Mouse (Mus musculus) megakaryocyte, embryonic 14.5 days (primary cell): ENCODE results near the gene Tubgcp5. TPM values are rescaled to one million over a fixed set of nuclear protein-coding genes. Genes with fewer than 3 reads are reported as not detected.
"Not testable (repeated sequence)": the region's sequence is repeated elsewhere in the genome, so short reads cannot be mapped to it uniquely, and the experiment has no call there.

ENCODE experiments used
- H3K27me3 ChIP-seq: replicated peaks from 2 replicates; pipeline ENCODE3; 2012; ENCODE audit warnings: inconsistent platforms
- H3K36me3 ChIP-seq: replicated peaks from 2 replicates; pipeline ENCODE3; 2012; ENCODE audit warnings: low read length, inconsistent platforms, mixed read lengths
- H3K4me1 ChIP-seq: 2 replicates; pipeline ENCODE4 v1.6.1; 2012; ENCODE audit warnings: inconsistent platforms
- H3K4me3 ChIP-seq: replicated peaks from 2 replicates; pipeline ENCODE3; 2012; ENCODE audit warnings: moderate library complexity, mild to moderate bottlenecking, inconsistent platforms
- H3K9me3 ChIP-seq: 2 replicates; pipeline ENCODE4 v1.6.1; 2012; ENCODE audit warnings: inconsistent platforms
- FLI1 ChIP-seq: IDR thresholded peaks from 2 replicates; pipeline ENCODE4 v1.6.1; 2012; ENCODE audit warnings: low read length, inconsistent platforms, mixed read lengths
- GATA1 ChIP-seq: IDR thresholded peaks from 3 replicates; pipeline ENCODE4 v1.6.1; 2012; ENCODE audit warnings: mixed read lengths, low read length, inconsistent platforms, borderline replicate concordance
- polyA plus RNA-seq: library from polyadenylated mRNA; stranded (reverse); fragments of >175 nt; gene quantifications from 2 replicates; pipeline ENCODE4 v1.2.3, GENCODE M21; 2012; ENCODE audit warnings: low replicate concordance; ENCODE audit not compliant: insufficient read depth

Gene Tubgcp5
- 0.48 TPM in 1 of 2 replicates, not detected in the other for polyA plus RNA-seq

DNA sequence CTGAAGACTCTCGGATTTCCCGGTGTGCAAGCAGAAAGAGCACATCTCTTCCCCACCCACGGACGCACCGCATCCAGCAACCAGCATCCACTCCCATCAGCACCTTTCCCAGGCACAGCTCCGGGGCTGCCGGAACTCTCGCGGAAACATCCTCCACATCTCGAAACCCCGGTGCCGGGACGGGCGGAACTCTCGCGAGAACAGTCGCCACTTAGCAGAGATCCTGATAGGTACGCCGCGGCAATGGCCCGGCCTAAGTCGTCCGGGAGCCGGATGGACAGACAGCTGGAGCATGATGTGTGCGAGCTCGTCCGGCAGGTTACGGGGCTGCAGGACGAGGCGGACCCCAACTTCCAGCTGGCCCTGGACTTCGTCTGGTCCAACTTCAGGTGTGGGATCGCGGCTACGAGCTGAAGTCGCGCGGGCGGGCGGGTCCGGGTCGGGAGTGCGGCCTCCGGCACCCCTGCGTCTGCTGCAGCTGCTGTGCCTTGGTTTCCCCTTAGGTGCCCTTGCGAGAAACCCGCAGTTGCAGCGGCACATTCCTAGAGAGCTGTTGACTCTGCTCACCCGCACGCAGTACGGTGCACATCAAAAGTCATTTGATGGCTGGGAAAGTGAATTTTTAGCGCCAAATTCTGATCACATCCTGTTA is at the start of gene Tubgcp5:
TSS of gene Tubgcp5 (plus strand) at position 203 of the 652 bp plus-strand sequence.
- Histone ChIP-seq H3K4me3 (peak within 1 kb of the TSS; percentile 97), H3K27me3 (no peaks in the 10 kb centered on the region), H3K4me1 (peaks cover 26% of the 10 kb centered on the region), H3K9me3 (no peaks in the 10 kb centered on the region), H3K36me3 (peaks cover 35% of the 10 kb centered on the region)
- TF ChIP-seq GATA1 (no peak), FLI1 (no peak)

DNA sequence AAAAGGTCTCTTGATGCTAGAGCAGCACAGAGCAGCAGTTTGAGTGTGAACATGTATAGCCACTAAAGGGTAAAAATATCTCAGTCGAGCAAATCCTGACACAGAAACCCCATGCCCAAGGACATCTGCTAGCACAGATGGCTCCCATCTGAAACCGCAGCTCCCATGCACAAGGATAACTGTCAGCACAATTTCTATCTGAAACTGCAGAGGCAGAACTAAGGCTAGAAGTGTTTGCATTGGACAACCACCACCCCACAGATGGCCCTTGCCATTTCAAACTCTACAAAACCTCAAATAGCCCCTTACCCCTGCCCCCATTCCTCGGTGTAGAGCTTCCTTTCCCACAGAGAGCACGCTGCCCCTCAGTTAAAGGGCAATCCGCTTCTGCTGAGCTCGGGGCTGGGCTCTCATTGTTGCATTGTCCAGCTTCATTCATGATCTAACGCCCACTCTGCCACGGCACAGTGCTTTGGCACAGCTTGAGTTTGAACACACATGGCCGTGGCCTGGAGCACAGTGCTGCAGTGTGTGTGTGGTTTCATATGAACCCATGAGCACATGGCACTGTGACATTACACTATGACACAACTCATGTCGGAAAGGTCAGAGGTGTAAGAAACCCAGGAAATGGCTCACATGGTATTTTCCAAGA is 49.3 kb upstream of the Tubgcp5 start:
- H3K36me3 ChIP-seq, result no peaks in the 10 kb centered on the region
- H3K27me3 ChIP-seq, result no peaks in the 10 kb centered on the region
- TF ChIP-seq FLI1 (no peak), GATA1 (no peak)
- H3K9me3 ChIP-seq, result no peaks in the 10 kb centered on the region
- H3K4me1 ChIP-seq, result peaks cover 5% of the 10 kb centered on the region
- no peak overlapping the region for H3K4me3 ChIP-seq

DNA sequence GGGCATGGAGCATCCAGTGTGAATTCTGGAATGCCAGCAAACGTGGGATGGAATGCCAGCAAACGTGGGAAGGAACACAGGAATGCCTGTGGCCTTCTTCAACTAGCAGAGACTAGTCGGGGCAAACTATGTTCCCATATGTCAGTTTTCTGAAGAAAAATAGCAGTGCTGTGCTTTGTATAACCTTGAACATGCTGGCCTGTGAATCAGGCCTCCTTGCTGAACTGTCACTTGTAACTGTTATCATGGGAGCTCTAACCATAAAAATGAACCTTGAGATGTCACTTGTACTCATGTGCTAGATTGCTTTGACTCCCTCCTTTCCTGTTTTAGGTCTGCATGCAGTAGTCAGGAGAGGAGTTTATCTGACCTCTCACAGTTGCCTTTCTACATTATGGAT is 43.1 kb upstream of the Tubgcp5 start:
- peaks cover 3% of the 10 kb centered on the region; the same call in 1 of the 2 replicates for H3K4me1 ChIP-seq
- H3K27me3 ChIP-seq, result no peaks in the 10 kb centered on the region
- no peak overlapping the region for H3K4me3 ChIP-seq
- no peaks in the 10 kb centered on the region for H3K9me3 ChIP-seq
- no peaks in the 10 kb centered on the region for H3K36me3 ChIP-seq
- TF ChIP-seq FLI1 (no peak), GATA1 (no peak)

DNA sequence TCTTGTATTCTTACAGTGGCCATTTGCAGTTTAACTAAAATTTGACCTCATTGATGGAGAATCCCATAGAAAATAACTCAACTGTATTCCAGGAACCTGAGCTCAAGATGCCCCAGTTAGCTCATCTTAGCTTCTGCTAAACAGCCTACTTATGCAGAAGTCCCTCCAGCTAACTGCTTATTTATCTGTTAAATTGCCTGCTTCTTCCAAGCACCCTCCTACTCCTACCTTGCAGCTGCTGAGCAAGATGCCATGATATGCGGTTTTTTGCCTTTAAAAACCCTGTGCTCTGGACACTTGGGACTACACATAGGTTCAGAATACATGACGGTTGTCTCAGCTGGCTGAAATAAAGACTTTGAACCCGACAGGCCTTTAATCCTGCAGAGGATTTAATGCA is 34.6 kb upstream of the Tubgcp5 start:
- Histone ChIP-seq H3K36me3 (no peaks in the 10 kb centered on the region), H3K27me3 (no peaks in the 10 kb centered on the region), H3K4me1 (no peaks in the 10 kb centered on the region), H3K4me3 (no peak overlapping the region), H3K9me3 (no peaks in the 10 kb centered on the region)
- TF ChIP-seq GATA1 (no peak), FLI1 (no peak)

DNA sequence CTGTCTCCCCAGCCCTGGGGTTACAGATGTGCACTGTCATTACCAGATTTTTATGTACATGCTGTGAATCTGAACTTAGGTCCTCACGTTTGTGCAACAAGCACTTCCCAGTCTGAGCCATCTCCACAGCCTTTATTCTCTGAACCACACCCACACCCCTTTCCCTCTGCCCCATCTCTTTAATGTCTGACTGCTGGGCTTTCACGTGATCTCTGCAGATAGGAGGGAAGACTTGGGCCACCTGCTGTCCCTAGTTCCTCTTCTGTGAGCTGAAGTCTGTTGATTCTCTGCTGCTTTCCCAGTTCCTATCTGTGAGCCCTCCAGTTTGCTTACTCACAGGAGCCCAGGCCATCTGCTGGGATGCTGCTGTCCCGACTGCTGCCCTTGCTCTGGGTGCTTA is 26.0 kb upstream of the Tubgcp5 start, which contains the start of gene Siglech:
TSS of gene Siglech (plus strand) at position 253 of the 400 bp plus-strand sequence.
- TF ChIP-seq GATA1 (no peak), FLI1 (no peak)
- Histone ChIP-seq H3K9me3 (no peaks in the 10 kb centered on the region), H3K4me3 (no peak within 1 kb of the TSS), H3K4me1 (0 out of 2 replicates have a peak, but pooled peaks cover 3% of the 10 kb centered on the region), H3K36me3 (no peaks in the 10 kb centered on the region), H3K27me3 (peaks cover 6% of the 10 kb centered on the region)

DNA sequence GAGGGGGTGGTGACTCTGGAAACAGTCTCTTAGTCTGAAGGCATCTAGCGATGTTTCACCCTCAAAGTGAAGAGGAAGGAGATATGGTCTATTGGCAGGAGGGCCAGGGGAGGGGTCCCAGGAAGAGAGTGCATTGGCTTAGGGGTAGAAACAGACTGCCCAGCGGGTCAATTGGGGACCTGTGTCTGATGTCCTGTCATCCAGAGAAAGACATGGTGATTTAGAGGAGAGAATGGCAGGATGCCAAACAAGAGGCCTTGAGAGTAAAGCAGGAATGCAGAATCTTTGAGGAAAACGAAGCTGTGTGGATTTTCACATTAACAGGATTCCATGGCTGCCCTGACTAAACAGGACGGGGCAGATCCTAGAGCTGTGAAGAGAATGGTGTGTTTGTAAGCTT is 13.9 kb upstream of the Tubgcp5 start:
- Histone ChIP-seq H3K27me3 (peaks cover 22% of the 10 kb centered on the region), H3K4me3 (no peak overlapping the region), H3K36me3 (no peaks in the 10 kb centered on the region), H3K9me3 (no peaks in the 10 kb centered on the region), H3K4me1 (peaks cover 9% of the 10 kb centered on the region)
- TF ChIP-seq FLI1, result no peak
- TF ChIP-seq GATA1, result no peak

DNA sequence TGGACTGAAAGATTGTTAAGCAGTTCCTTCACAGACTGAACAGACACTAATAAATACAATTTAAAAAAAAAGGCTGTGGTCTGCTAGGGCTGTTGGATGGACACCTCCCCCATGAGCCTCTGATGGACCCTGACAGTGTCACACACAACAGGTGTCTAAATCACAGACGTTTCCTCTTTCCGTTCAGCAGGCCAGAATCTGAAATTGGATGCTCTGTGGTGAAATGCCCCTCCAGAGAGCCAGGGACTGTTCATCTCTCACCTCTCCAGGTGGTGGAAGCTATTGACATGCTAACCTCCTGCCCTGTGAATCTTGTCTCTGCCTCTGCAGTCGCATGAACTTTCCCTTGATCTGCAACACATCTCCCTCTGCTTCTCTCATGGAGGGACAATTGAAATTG is 11.5 kb upstream of the Tubgcp5 start:
- H3K36me3 ChIP-seq, result no peaks in the 10 kb centered on the region
- H3K4me1 ChIP-seq, result peaks cover 9% of the 10 kb centered on the region
- peaks cover 18% of the 10 kb centered on the region for H3K27me3 ChIP-seq
- H3K9me3 ChIP-seq, result no peaks in the 10 kb centered on the region
- no peak overlapping the region for H3K4me3 ChIP-seq
- TF ChIP-seq GATA1, result no peak
- TF ChIP-seq FLI1, result no peak

DNA sequence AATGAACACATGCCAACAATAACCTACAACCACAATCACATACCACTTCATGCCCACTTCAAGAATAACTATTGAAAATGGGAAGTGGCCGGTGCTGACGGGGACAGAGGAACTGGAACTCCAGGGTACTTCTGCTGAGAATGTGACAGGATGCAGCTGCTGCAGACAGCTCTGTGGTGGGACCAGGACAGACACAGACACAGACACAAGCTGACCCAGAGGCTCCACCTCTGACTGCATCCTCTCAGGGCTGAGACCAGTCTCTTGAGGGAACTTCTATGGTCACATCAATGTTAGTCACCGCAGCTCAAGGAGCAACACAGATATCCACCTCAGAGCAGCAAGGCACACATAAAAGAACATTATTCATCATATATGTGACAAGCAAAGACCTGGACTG is 9.4 kb upstream of the Tubgcp5 start:
- Histone ChIP-seq H3K27me3 (peaks cover 19% of the 10 kb centered on the region), H3K4me1 (peaks cover 9% of the 10 kb centered on the region), H3K4me3 (peak overlapping the region; percentile 26), H3K36me3 (no peaks in the 10 kb centered on the region), H3K9me3 (no peaks in the 10 kb centered on the region)
- no peak for TF ChIP-seq GATA1
- no peak for TF ChIP-seq FLI1

DNA sequence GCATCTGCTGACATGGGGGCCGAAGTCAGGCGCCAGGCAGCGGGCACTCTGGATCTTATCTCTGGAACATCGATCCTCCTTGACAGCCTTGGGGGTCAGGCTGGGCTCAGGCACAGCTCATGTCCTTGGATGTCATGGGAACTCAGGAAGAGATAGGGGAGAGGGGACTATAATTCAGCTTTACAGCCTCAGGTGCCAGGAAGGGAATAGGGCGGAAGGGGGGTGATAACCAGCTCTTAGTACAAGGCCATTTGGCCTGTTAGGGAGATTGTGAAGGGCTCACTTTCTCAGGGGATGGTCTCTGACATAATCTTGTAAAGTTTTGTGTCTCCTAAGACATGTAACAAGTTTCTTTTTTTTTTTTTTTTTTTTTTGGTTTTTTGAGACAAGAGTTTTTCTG is 3.4 kb upstream of the Tubgcp5 start:
- not testable (repeated sequence) for H3K36me3 ChIP-seq, H3K4me3 ChIP-seq, H3K27me3 ChIP-seq, H3K9me3 ChIP-seq
- peaks cover 26% of the 10 kb centered on the region for H3K4me1 ChIP-seq

DNA sequence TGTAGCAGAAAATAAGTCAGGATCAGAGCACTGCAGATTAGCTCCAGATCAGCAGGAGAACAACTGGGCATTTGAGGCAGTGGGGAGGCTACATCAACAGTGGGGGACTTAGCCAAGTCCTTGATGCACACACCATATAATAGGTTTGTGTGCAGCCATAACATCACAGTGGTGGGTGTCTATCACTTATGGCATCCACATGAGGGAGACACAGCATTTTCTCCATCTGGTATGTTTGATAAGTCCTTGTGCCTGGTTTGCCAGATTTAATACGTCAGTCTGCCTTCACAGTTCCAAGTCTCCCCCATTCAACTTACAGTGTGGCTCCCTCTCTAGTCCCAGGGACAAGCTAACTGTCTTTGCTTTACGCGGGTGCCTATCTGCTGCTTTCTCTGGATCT is 1.7 kb upstream of the Tubgcp5 start:
- Histone ChIP-seq H3K4me1 (peaks cover 26% of the 10 kb centered on the region), H3K36me3 (peaks cover 17% of the 10 kb centered on the region), H3K9me3 (no peaks in the 10 kb centered on the region), H3K4me3 (no peak overlapping the region), H3K27me3 (peaks cover 5% of the 10 kb centered on the region)
- no peak for TF ChIP-seq FLI1
